Mouse (Mus musculus): ENCODE data around the gene Iqcd.

GRCm38 (mm10) chr5:120563914-120564311 is 24.9 kb upstream of the Iqcd start:
- no peak for TF ChIP-seq CTCF (IDR thresholded peaks at IDR 0.05)
- TF ChIP-seq POLR2A (IDR thresholded peaks at IDR 0.05; ENCODE audit: insufficient read depth, low read depth, low read length): no peak

All from heart, adult 2 months (tissue).